Mouse (Mus musculus) thymus, adult 2 months (tissue): Measurements from ENCODE around the gene Itgb4. TPM values are rescaled to one million over a fixed set of nuclear protein-coding genes. Genes with fewer than 3 reads are reported as not detected.
A peak's percentile ranks its signal among the peaks of the same experiment; 100 is the strongest.

ENCODE experiments used
- DNase-seq: peaks from one replicate; pipeline ENCODE4 v3.0.0; 2021
- H3K27ac ChIP-seq: fragments of 200-500 bp; 2 replicates; pipeline ENCODE4 v1.5.1; 2012; ENCODE audit warnings: low read length, control low read depth; ENCODE audit not compliant: control insufficient read depth, insufficient read depth
- H3K27me3 ChIP-seq: fragments of 200-500 bp; 2 replicates; pipeline ENCODE4 v1.6.1; 2012; ENCODE audit warnings: mild to moderate bottlenecking, low read length, moderate library complexity, mixed read lengths; ENCODE audit not compliant: control insufficient read depth, insufficient read depth
- H3K36me3 ChIP-seq: fragments of 200-500 bp; 2 replicates; pipeline ENCODE4 v1.6.1; 2012; ENCODE audit warnings: mild to moderate bottlenecking, low read length, moderate library complexity; ENCODE audit not compliant: control insufficient read depth, insufficient read depth
- H3K4me1 ChIP-seq: fragments of 200-500 bp; replicated peaks from 2 replicates; pipeline ENCODE4 v1.6.1; 2012; ENCODE audit warnings: low read length; ENCODE audit not compliant: control insufficient read depth, insufficient read depth
- H3K4me3 ChIP-seq: fragments of 200-500 bp; 2 replicates; pipeline ENCODE4 v1.5.1; 2012; ENCODE audit warnings: mild to moderate bottlenecking, low read length, control low read depth, moderate library complexity; ENCODE audit not compliant: control insufficient read depth, insufficient read depth
- CTCF ChIP-seq: fragments of 200-500 bp; IDR thresholded peaks from 2 replicates; pipeline ENCODE4 v1.5.1; 2012; ENCODE audit warnings: mild to moderate bottlenecking, control low read depth, low read length, moderate library complexity, borderline replicate concordance; ENCODE audit not compliant: control insufficient read depth, poor library complexity, insufficient read depth; ENCODE audit errors: extremely low read depth
- POLR2A ChIP-seq: fragments of 200-500 bp; IDR thresholded peaks from 2 replicates; pipeline ENCODE4 v1.6.1; 2012; ENCODE audit warnings: mild to moderate bottlenecking, low read length, control low read depth, moderate library complexity; ENCODE audit not compliant: control insufficient read depth, poor library complexity, insufficient read depth; ENCODE audit errors: extremely low read depth
- WGBS: fragments of 180-500 bp; shearing (Covaris S2); methylation state at CpG from one replicate; pipeline ENCODE4 v1.1.7; 2018; 5-methylcytosine and 5-hydroxymethylcytosine counted together
- polyA plus RNA-seq: library from polyadenylated mRNA; depleted of rRNA; stranded (reverse); fragments of >200 nt; gene quantifications from 2 replicates; pipeline ENCODE4 v1.2.3, GENCODE M21; 2012

The Itgb4 gene
- polyA plus RNA-seq, 1 experiment, result 20.8 TPM

- H3K4me3 ChIP-seq, result no peak overlapping the region
- H3K27ac ChIP-seq, result no peak overlapping the region
- TF ChIP-seq CTCF, result no peak
- TF ChIP-seq POLR2A, result no peak
- no peaks in the 10 kb centered on the region for H3K36me3 ChIP-seq
- H3K27me3 ChIP-seq, result no peaks in the 10 kb centered on the region
- peaks cover 3% of the 10 kb centered on the region for H3K4me1 ChIP-seq
- DNase-seq, result no peak
- 50% methylated on average over 7 of the region's 7 CpGs for WGBS
These were observed 24.5 kb downstream of the Itgb4 start for GRCm38 (mm10) chr11:115999027-115999426.

- no peaks in the 10 kb centered on the region for H3K27me3 ChIP-seq
- WGBS, result 13% methylated on average over 14 of the region's 14 CpGs
- DNase-seq, result peak; percentile 78
- H3K4me1 ChIP-seq, result peaks cover 5% of the 10 kb centered on the region
- no peak overlapping the region for H3K4me3 ChIP-seq
- peak; percentile 47; the same call in 1 of the 2 replicates for TF ChIP-seq CTCF
- no peak for TF ChIP-seq POLR2A
- H3K27ac ChIP-seq, result no peak overlapping the region
- H3K36me3 ChIP-seq, result no peaks in the 10 kb centered on the region
These were observed 25.1 kb downstream of the Itgb4 start for GRCm38 (mm10) chr11:115999538-116000143.

- DNase-seq, result no peak
- no peaks in the 10 kb centered on the region for H3K27me3 ChIP-seq
- no peaks in the 10 kb centered on the region for H3K36me3 ChIP-seq
- H3K4me3 ChIP-seq, result no peak overlapping the region
- no peak overlapping the region for H3K27ac ChIP-seq
- H3K4me1 ChIP-seq, result peaks cover 14% of the 10 kb centered on the region
- 94% methylated on average over 10 of the region's 10 CpGs for WGBS
- TF ChIP-seq CTCF (no peak), POLR2A (no peak)
These were observed 26.1 kb downstream of the Itgb4 start for GRCm38 (mm10) chr11:116000607-116001006.

DNA sequence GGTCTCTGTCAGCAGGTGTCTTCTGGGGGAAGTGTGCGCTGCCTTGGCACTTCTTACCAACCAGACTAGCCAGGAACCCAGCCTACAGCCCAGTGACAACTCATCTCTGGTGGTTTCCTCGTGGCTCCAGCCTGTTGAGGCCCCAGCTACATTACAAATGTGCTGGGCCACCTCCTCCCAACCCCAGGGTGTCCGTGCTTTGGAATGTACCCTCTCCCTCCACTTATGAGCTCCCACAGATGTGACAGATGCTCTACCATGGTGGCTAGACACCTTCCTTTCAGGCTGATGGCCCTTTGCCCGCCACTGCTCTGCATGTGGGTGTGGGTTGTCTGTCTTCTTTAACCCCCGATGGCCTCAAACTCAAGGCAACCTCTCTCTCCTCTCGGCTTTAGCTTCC is 27.2 kb downstream of the Itgb4 start:
- peaks cover 14% of the 10 kb centered on the region for H3K4me1 ChIP-seq
- WGBS, result 58% methylated on average over 6 of the region's 6 CpGs

DNA sequence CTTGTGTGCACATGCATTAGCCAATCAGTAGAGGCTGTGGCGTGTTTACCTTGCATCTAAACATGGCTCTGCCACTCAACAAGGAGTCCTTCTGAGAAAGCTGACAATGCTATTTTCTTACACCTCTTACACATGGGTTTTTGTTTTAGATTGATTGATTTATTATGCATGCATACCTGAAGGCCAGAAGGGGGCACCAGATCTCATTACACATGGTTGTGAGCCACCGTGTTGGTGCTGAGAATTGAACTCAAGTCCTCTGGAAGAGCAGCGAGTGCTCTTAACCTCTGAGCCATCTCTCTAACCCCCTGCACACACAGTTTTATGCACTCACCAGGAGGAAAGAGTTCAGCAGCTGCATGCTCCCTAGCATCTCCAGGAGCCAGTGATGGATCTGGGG is 28.4 kb downstream of the Itgb4 start:
- Histone ChIP-seq H3K36me3 (no peaks in the 10 kb centered on the region), H3K4me1 (peaks cover 14% of the 10 kb centered on the region), H3K4me3 (no peak overlapping the region), H3K27ac (no peak overlapping the region), H3K27me3 (no peaks in the 10 kb centered on the region)
- 93% methylated on average over 3 of the region's 3 CpGs for whole genome bisulfite sequencing
- DNase-seq, result no peak
- TF ChIP-seq POLR2A, result no peak
- no peak for TF ChIP-seq CTCF

More for the DNA sequence above, 27.2 kb downstream of the Itgb4 start:
- no peaks in the 10 kb centered on the region for H3K36me3 ChIP-seq
- no peak overlapping the region for H3K4me3 ChIP-seq
- H3K27ac ChIP-seq, result no peak overlapping the region
- TF ChIP-seq CTCF (no peak), POLR2A (no peak)
- no peak for DNase-seq
- no peaks in the 10 kb centered on the region for H3K27me3 ChIP-seq

- Histone ChIP-seq H3K27me3 (no peaks in the 10 kb centered on the region), H3K4me1 (peaks cover 18% of the 10 kb centered on the region), H3K4me3 (peak overlapping the region; percentile 39), H3K27ac (no peak overlapping the region), H3K36me3 (no peaks in the 10 kb centered on the region)
- no peak for DNase-seq
- no peak for TF ChIP-seq POLR2A
- 22% methylated on average over 8 of the region's 8 CpGs for WGBS
These were observed 29.8 kb downstream of the Itgb4 start for GRCm38 (mm10) chr11:116004186-116004823.
